Mouse (Mus musculus) liver, embryonic 13.5 days (tissue): ENCODE results near the gene Serpinb9f. TPM values are rescaled to one million over a fixed set of nuclear protein-coding genes. Genes with fewer than 3 reads are reported as not detected.
"Not testable (repeated sequence)": the region's sequence is repeated elsewhere in the genome, so short reads cannot be mapped to it uniquely, and the experiment has no call there.

Source experiments
- ATAC-seq: fragments of 200-750 bp; cut with Nextera tagmentation; 2 replicates; pipeline ENCODE4 v1.8.0; 2017; ENCODE audit warnings: low read depth, mild to moderate bottlenecking, moderate number of reproducible peaks, moderate library complexity
- DNase-seq: peaks from one replicate; pipeline ENCODE4 v3.0.0; 2022
- H3K27ac ChIP-seq: fragments of 300-500 bp; sonication (generic); 2 replicates; pipeline ENCODE4 v1.5.1; 2015; ENCODE audit warnings: moderate library complexity, mild to moderate bottlenecking, inconsistent platforms
- H3K27me3 ChIP-seq: fragments of 300-500 bp; sonication (generic); 2 replicates; pipeline ENCODE4 v1.6.1; 2015; ENCODE audit warnings: mild to moderate bottlenecking, inconsistent platforms
- H3K36me3 ChIP-seq: fragments of 300-500 bp; sonication (generic); 2 replicates; pipeline ENCODE4 v1.6.1; 2015; ENCODE audit warnings: mild to moderate bottlenecking, inconsistent platforms
- H3K4me1 ChIP-seq: fragments of 300-500 bp; sonication (generic); replicated peaks from 2 replicates; pipeline ENCODE4 v1.6.1; 2015; ENCODE audit warnings: inconsistent platforms
- H3K4me2 ChIP-seq: fragments of 300-500 bp; sonication (generic); 2 replicates; pipeline ENCODE4 v1.6.1; 2015; ENCODE audit warnings: inconsistent platforms, mild to moderate bottlenecking, moderate library complexity
- H3K4me3 ChIP-seq: fragments of 300-500 bp; sonication (generic); replicated peaks from 2 replicates; pipeline ENCODE4 v1.5.1; 2015; ENCODE audit warnings: mild to moderate bottlenecking, inconsistent platforms
- H3K9ac ChIP-seq: fragments of 300-500 bp; sonication (generic); 2 replicates; pipeline ENCODE4 v1.6.1; 2015; ENCODE audit warnings: mild to moderate bottlenecking, inconsistent platforms
- H3K9me3 ChIP-seq: fragments of 300-500 bp; sonication (generic); replicated peaks from 2 replicates; pipeline ENCODE4 v1.6.1; 2016; ENCODE audit warnings: inconsistent platforms
- WGBS: fragments of 180-500 bp; shearing (Covaris S2); methylation state at CpG from one replicate; pipeline ENCODE4 v1.1.7; 2015; ENCODE audit not compliant: insufficient replicate concordance; 5-methylcytosine and 5-hydroxymethylcytosine counted together
- polyA plus RNA-seq: library from polyadenylated mRNA; unstranded; fragments of >200 nt; fragmentation: Nextera tagmentation; extraction: Ambion mirVana; gene quantifications from 2 replicates; pipeline ENCODE4 v1.2.1, GENCODE M21; 2015

Serpinb9f gene
- not detected in 2 replicates for polyA plus RNA-seq

DNA sequence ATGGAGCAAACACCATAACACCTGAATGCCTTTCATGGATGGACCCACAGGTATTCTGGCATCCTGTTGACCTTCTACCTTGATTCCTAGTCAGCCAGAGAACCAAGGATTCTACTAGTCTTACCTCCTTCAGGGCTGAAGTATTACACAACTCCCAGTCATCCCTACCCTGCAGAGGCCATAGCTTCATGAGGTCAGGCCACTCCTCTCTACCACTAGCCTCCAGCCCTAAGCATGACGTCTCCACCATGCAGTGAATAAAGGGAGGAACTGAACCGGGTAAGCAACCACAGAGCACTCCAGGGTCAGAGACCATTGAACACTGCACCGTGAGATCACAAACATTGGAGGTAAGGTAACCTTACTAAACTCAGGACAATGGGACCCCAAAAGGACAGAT, at the start of gene Serpinb9f:
TSS of gene Serpinb9f (plus strand) at position 301 of the 400 bp plus-strand sequence.
- not testable (repeated sequence) for H3K4me1 ChIP-seq, H3K27me3 ChIP-seq, H3K4me2 ChIP-seq, DNase-seq, H3K4me3 ChIP-seq, H3K9me3 ChIP-seq, H3K9ac ChIP-seq, ATAC-seq, H3K36me3 ChIP-seq, H3K27ac ChIP-seq
- 53% methylated on average over 3 of the region's 3 CpGs for WGBS

GRCm38 (mm10) chr13:33308631-33309030, 15.2 kb upstream of the Serpinb9f start:
- not testable (repeated sequence) for ATAC-seq, DNase-seq
- WGBS = 67% methylated on average over 4 of the region's 4 CpGs

DNA sequence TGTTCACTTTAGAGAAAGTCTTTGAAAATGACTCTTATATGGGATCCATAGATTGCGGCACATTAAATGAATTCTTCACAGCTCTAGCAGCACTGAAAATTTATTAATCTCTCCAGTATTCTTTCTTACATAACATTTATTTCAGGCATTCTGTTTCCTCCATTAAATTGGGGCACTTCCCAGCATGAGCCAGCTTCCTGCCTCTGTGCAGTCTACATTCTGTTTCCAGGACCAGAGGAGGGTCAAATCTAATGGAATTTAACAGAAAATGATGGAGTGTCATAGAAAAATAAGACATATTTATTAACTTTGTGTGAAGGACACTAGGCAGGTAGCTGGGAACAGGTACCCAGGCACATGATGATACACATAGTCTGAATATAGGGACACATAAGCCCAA, 32.8 kb downstream of the Serpinb9f start:
- WGBS = 100% methylated on average over 1 of the region's 1 CpGs

More at GRCm38 (mm10) chr13:33308631-33309030, 15.2 kb upstream of the Serpinb9f start:
- not testable (repeated sequence) for H3K9ac ChIP-seq, H3K4me2 ChIP-seq, H3K27ac ChIP-seq, H3K4me1 ChIP-seq, H3K27me3 ChIP-seq, H3K4me3 ChIP-seq, H3K36me3 ChIP-seq, H3K9me3 ChIP-seq

More for the DNA sequence above, 32.8 kb downstream of the Serpinb9f start:
- not testable (repeated sequence) for H3K9me3 ChIP-seq, H3K9ac ChIP-seq, H3K4me3 ChIP-seq, H3K27me3 ChIP-seq, H3K27ac ChIP-seq, H3K4me1 ChIP-seq, DNase-seq, ATAC-seq, H3K4me2 ChIP-seq, H3K36me3 ChIP-seq

Other genes with a start within 250 kb of the Serpinb9f start
- not detected in 2 replicates for gene Serpinb1b, start 245.5 kb upstream of the Serpinb9f start, polyA plus RNA-seq
- gene Serpinb9c, start 164.3 kb upstream of the Serpinb9f start, polyA plus RNA-seq = not detected in 2 replicates
- gene Serpinb9d, start 131.1 kb upstream of the Serpinb9f start, polyA plus RNA-seq = not detected in 2 replicates
- not detected in 2 replicates for gene Serpinb9e, start 74.5 kb upstream of the Serpinb9f start, polyA plus RNA-seq
- not detected in 2 replicates for gene Gm11397, start 71.7 kb downstream of the Serpinb9f start, polyA plus RNA-seq
- not detected in 2 replicates for gene Serpinb9g, start 160.7 kb downstream of the Serpinb9f start, polyA plus RNA-seq